Mouse (Mus musculus): Measurements from ENCODE around the gene Ttll1.

- TF ChIP-seq EP300 (IDR thresholded peaks at IDR 0.05; ENCODE audit: low read length) (no peak), GABPA (IDR thresholded peaks at IDR 0.05; ENCODE audit: insufficient replicate concordance, low read depth, low read length) (no peak), JUND (conservative IDR thresholded peaks at IDR 0.05; ENCODE audit: low read depth, low read length) (no peak), POLR2A (IDR thresholded peaks at IDR 0.05; ENCODE audit: low read depth, low read length) (peak; percentile 84), KAT2A (IDR thresholded peaks at IDR 0.05; ENCODE audit: insufficient replicate concordance, low read length) (no peak), RCOR1 (conservative IDR thresholded peaks at IDR 0.05; ENCODE audit: low read depth, low read length) (no peak), MAX (IDR thresholded peaks at IDR 0.05; ENCODE audit: low read length) (no peak), TBP (conservative IDR thresholded peaks at IDR 0.05; ENCODE audit: low read depth, low read length) (peak; percentile 94), CTCF (conservative IDR thresholded peaks at IDR 0.05 in 1 of 2, IDR thresholded peaks at IDR 0.05 in 1 of 2; ENCODE audit: low read depth in 2 of 2, low read length in 2 of 2) (no peak)
Measured at GRCm38 (mm10) chr15:83464083-83464904, 46.4 kb downstream of the Ttll1 start, which contains the start of gene Pacsin2.
